Mouse (Mus musculus) right cerebral cortex, postnatal 36 days (tissue): Measurements from ENCODE around the gene Pnrc1.

Source experiments
- DNase-seq, 2 experiments: peaks; one replicate each; pipeline ENCODE4 v3.0.0; 2022; ENCODE audit warnings: low spot score in 2 of 2, mixed read lengths in 1 of 2

The Pnrc1 gene

DNA sequence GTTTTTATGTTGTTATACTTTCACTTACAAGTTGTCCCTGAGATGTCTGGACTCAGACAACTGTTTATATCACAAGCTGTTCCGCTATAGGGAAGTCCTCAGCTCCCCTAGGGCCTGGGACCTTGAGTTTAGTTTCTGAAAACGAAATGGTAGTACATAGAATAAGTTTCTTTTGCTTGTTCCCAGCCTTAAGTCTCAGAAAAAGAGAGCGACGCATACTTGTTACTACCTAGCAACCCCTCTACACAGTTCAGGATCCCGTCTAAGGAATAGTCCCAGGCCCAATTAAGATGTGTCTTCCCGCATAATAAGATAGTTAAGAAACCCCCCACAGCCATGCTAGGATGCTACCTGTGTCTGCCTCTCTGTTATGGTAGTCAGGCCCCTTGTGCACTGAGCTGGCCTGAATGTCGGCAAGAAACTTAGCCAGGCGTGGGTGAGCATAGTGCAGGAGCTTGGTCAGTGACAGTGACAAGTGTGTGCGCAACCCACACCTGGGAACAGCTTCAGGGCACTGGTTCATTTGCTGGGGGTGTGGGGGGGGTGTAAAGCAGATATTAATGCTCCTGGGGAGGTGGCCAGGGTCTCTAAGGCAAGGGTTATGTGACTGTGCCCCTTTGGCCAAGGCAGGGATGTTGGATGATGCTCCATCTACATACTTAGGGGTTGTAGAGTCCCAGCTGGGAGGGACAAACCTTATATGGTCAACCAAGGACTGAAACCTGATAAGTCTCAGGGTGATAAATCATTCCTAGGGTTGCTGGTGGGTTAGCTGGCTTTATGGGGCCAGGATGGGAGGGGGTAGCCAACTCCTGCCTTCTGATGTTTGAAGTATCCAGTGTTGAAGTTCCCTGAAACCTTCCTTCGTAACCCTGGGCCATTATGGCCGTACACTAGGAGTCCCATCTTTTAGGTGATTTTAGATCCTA lies 19.3 kb downstream of the Pnrc1 start:
- DNase-seq, result no peak

DNA sequence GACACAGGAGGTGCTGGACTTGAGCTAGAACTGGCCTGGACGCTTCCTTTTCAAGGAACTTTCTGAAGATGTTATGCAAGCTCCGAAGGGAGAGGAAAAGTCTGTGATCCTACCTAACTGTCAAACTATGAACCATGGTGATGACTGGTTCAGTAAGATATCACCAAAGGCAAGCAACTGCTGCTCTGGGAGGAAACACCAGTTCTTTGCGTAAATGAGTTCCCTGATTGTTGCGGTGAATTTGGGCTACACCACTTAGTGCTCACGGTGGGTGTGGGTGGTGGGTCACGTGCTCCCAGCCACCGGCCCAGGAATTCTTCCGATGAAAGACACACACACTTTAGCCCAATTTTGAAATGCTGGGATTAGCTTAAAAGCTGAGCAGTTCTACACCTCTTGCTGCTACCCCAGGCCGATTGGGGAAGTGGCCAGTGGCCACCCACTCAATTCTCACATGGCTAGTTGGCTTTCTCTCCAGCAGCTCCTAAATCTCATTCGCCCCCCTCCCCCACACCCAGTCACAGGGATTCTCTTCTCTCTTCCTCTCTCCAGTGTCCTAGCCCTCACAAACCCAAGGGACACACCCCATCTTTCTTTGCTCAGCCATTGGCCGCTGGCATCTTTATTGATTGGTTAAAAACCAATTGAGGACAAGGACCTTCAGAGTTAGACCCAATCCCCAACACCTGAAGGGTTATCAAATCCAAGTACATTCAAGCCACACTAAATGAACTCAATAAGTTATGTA lies 24.8 kb downstream of the Pnrc1 start:
- DNase-seq, result no peak

DNA sequence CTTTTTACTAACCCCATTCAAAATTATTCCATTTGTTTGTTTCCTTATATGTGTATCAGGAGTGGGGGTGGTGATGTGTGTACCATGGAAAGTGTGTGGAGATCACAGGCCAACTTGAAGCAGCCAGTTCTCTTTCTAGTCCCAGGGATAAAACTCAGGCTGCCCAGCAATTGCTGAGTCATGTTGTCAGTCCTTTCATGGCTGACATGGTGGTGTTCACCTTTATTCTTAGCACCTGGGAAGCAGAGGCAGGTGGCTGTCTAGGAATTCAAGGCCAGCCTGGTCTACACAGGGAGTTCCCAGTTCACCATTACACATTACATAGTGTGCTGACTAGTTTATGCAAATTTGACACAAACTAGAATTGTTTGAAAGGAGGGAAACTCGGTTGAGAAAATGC lies 27.1 kb downstream of the Pnrc1 start:
- no peak for DNase-seq

DNA sequence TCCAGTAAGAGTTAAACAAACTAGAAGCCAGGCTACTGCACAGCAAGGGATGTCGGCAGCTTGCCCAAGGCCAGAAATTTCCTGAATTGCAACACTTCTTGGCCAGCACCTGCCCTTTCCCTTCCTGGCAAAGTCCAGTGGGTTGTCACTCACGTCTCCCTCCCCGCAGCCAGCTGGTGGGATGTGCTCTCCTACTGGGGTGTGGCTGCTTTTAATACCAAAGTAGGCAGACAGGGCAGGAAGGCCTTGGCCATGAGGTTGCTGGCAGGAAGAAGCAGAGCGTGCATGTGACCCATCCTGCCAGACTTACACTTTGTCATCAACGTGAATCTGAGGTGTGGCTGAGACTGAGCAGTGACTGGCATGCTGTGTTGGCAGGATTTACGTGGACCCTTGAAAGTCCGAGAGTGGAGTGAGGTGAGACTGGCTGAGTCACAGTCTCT lies 28.6 kb downstream of the Pnrc1 start:
- DNase-seq, result peak in 1 of 2 experiments; percentile 14

DNA sequence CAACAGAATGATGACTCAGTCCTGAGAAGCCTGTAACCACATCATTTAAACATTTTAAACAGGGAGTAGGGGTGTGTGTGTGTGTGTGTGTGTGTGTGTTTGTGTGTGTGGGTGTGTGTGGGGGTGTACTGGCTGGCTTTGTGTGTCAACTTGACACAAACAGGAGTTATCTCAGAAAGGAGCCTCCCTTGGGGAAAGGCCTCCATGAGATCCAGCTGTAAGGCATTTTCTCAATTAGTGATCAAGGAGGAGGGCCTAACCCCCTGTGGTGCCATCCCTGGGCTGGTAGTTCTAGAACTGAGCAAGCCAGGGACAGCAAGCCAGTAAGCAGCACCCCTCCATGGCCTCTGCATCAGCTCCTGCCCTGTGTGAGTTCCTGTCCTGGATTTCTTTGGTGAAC lies 29.7 kb downstream of the Pnrc1 start:
- DNase-seq, result no peak

DNA sequence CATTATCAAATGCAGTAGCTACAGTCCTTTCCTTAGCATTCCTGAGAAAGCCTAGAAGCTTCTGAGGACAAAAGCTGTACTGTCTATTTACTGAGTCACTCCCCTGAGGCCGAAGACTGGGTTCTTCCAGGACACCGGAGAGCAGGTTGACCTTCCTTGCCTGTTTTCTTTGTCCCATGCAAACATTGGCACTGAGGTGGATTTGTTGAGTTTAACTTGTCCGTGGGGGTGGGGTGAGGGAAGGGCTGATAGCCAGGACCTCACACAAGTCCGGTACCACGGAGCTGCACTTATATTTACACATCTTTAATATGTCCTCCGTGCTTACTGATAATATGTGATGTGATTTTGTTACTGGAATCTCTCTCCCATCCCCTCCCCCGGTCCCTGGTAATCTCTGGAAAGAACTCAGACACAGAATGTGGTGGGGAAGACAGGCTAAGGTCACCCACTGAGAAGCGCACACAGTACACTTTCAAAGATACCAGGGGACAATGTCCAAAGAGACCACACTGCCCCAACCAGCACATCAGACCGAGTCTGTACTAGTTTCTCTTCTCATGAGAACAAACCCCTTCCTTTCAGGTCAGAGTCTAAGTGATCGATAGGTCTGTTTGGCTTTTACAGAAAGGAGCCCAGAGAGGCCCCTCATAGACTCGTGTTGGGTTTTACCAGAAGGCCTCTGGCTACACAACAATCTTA lies 32.5 kb downstream of the Pnrc1 start:
- DNase-seq, result no peak

DNA sequence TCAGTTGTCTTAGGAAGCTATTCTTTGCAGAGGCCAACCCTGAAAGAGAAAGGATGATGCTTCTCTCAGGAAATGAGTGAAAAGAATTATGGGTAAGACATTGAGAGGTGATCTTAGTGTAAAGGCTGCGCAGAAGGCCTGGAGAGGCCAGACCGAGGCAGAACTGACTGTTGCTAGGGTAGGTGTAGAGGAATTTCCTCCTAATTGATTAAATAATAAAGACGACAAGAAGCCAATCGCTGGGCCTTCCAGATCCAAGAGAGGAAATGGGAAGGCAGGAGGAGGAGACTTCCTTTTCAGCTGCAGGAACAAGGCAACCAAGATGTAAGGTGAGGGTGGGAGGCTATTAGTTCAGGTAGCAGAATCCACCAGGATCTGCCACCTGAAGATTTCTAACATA lies 35.3 kb downstream of the Pnrc1 start:
- DNase-seq, result no peak

DNA sequence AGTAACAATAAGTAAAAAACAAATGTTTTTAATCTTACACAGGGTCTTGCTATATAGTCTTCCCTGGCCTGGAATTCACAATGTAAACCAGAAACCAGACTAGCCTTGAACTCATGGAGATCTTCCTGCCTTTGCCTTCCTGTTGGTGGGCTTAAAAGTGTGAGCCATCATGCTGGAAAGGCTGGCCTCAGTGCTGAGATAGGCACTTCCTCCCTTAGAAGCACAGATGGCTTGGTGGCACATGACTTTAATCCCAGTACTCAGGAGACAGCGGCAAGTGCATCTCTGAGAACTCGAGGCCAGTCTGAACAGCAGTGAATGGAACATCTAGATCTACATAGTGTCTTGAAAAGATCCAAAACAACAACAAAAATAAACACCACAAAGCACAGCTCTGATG lies 39.1 kb downstream of the Pnrc1 start:
- no peak for DNase-seq

DNA sequence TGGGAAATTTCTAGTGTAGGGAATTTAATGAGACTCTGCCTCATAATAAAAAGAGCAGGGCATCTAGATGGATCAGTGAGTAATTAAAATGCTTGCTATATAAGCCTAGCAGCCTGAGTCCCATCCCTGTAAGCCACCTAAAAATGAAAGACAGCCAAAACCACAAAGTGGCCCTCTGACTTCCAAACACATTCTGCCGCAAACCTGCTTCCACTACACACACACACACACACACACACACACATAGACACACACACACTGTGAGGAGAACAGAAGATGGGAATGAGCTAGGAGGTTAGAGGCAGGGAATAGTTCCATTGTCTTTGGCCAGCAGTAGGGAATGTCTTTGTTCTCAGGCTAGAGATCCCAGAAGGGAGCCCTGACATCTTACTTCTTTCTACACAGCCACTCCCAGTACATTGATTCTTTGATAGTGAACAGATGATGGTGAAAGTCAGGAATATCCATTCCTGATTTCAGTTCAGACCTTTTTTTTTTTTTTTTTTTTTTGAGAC lies 40.2 kb downstream of the Pnrc1 start:
- DNase-seq, result no peak

DNA sequence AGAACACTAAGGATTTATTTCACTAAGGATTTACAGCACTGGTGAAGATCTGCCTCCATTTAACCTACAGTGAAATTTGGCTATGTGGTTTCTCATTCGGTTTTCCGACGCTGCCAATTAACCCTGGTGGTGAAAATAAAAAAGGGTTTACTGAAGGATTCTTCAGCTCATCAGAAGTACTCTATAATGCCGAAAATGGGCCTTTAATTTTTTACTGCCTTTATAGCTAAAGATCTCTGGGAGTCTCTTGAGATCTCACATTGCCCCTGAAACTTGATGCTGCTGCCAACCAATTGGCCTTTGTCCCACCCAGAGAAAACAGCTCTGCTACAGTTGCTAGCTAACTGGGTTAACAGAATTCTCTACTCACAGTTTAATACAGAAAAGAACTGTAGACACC lies 41.0 kb downstream of the Pnrc1 start:
- DNase-seq, result no peak

DNA sequence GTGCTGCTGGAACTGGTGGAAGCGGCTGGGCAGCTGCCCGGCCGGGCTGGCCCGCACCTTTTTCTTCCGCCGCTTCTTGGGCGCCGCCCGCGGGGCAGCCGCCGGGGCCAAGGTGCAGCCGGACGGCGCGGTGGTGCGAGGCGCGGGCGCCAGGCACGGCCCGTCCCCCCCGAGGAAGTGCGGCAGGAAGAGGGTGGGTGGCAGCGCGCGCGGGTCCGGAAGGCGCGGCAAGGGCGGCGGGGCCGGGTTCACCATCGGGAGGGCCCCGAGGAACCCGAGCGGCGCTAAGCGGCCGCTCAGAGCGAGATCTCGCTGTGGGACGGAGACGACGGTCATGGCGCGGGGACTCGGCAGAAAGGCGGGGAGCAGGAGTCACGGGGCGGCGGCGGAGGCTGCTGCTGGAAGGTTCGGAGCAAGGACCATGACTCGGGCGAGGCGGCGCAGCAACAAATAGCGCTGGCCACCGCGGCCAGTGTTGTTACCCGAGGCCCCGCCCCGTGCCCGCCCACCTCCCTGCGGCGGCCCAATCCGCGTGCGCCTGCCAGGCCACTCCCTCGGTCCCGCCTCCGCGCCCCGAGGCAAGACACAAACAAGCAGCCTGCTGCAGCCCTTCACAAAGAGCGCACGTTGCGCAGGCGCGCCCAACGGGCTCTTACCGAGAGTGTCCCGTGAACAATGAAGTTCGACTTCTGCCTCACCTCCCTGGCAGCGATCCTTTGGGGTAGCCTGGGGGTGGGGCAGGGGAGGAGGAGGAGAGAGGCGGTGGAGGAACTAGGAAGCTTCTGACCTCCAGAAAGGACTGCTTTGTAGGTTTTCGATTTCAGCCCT lies 41.7 kb downstream of the Pnrc1 start:
- DNase-seq, result peak; percentile 98

DNA sequence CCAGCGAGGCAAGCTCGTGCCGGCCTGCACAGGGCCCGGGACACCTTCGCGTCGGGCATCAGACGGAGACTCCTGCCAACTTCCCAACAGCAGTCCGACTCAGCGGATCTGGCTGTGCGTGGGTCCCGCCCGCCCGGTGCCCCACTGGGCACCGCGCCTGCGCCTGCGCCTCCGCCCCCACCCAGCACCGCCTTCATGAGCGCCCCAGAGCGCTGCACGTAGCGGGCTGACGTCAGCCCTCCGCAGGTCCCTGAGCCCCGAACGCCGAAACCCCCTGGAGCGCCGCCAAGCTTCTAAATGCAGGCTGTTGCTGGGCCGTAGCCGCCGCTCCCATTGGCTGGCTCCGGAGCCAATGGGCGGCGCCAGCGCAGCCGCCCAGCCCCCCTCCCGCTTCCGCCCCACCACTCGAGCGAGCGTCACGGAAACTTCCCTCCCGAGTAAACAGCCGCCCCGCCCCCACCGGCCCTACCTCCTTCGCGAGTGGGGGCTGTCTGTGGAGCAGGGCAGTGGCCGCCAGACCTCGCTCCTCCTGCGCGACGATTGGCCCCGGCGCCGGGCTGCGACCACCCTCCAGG lies 42.4 kb downstream of the Pnrc1 start:
- DNase-seq, result peak; percentile 98

DNA sequence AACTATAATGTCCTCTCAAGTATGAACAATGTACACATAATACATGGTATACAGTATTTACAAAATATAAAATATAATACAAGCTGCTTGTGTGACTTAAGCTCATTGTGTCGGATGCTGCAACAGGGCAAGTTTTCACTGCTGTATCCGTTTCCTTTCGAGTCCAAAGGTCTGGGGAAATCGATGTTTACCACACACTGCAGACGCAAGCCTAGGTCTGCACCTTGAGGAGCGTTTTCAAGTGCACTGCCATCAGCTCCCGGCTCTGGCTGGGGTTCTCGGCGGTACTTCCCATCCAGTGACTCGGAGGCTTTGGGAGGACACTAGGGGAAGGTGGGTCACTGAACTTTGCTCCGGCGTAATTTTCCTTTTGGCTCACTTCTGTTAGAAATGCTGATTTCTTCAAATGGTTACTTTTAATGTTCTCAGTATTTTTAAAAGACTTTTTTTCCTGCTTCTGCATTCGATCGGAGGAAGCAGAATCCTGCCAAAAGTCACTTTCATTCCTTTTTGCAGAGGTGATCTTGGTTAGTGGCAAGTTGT lies 44.0 kb downstream of the Pnrc1 start:
- DNase-seq, result no peak

DNA sequence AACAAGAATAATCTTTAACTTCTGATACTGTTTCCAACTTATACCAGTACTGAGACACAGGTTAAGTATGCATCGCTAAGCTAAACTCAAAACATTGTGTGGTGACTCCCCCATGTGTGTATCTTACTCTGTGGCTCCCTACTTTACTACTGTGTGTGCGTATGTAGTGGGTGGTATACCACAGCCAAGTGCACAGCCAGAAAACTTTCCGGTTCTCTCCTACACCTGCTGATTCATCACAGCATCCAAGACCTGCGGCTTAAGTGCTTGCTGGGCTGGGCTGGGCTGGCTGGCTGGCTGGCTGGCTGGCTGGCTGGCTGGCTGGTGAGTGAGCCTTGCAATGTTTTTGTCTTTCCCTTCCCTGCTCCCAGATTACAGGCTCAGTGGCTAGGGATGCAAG lies 46.0 kb downstream of the Pnrc1 start:
- peak in 1 of 2 experiments; percentile 26 for DNase-seq

DNA sequence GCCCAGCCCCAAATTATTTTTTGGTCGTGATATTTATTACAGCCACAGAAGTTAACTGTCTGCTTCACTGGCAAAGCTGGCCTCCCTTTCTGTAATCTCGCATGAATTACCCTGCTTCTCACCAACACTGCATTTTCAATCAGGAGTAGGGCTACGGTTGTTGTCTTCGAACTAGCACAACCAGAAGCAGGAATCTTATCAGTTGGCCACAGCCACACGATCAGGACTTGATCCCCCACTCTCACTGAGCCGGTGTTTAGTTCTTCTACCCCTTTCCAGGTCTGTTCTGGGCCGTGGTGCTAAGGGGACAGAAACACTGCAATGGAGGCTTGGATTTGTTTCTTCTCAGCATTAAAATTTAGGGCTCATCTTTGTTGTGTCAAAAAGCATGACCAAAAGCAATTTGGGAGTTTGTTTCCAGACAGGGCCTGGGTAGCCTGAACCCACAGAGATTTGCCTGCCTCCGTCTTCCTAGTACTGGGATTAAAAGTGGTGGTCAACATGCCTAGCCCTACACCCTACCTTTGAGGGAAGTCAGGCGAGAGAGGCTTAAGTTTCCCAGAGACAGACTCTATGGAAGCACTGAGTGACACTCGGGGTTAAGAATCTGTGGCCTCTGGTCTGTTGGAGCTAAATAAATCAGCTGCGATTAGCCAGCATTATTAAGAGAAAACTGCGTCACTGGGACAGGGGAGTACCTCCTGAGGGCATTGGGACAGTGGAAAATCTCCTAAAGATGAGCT lies 46.8 kb downstream of the Pnrc1 start:
- DNase-seq, result no peak

DNA sequence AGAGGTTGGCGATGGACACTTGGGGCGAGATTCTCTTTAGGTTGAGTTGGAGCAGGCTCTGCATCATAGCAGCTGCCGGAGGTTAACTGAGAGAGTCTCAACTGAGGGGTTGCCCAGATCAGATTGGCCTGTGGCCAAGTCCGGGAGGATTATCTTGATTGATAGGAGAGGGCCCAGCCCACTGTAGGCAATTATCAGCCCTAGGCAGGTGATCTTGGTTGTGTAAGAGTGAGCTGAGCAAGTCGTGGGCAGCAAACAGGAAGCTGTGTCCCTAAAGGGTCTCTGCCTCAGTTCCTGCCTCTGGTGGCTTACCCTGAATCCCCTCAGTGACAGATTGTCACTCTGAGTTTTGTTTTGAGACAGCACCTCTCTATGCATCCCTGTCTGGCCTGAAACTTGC lies 47.4 kb downstream of the Pnrc1 start:
- DNase-seq, result no peak

DNA sequence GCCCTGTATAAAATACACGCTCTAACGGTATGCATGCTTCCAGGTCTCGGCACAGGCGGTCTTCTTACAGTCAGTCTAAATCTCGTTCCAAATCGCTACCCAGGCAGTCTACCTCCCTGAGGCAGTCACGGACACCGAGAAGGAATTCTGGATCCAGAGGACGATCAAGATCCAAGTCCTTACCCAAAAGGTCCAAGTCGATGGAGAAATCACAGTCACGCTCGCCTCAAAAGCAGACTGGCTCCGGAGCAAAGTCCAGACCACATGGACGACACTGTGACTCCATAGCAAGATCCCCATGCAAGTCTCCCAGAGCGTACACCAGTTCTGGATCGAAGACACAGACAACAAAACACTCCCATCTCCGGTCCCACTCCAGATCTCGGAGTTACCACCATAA lies 59.1 kb downstream of the Pnrc1 start:
- no peak for DNase-seq

DNA sequence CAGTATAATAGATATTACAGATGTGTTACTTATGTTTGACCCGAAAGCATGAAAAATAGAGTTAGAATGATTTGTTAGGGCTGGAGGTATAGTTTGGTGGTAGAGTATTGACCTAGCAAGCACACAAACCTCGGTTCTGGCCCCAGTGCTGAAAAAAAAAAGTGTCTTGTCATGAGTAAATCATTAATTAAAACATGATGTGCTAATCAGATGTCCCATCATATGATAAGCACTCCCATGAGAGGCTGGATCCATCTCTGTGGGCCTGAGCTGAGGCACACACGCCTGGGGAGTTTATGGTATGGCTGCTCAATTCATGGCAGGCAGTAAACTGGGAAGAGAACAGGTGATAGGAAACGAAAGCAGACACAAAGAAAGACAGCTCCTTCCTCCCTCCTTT lies 60.3 kb downstream of the Pnrc1 start:
- no peak for DNase-seq

DNA sequence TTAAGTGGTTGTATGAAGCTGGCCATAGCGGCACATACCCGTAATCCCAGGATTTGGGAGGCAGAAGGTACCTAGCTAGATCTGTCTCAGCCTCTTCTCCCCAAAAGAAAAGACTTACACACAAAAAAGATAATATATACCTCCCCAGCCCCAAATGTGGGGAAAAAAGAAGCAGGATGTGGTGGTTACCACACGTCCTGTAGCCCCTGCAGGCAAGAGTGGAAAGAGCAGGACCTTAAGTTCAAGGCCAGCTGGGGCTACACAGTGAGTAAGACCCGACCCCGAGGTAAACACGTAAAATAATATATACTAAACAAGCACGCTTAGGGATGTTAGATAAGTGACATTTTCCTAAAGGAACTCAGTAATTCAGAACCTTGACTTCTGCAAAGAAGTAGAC lies 62.8 kb downstream of the Pnrc1 start:
- no peak for DNase-seq
